Mouse (Mus musculus) C2C12 (cell line): ENCODE measurements around the gene Col27a1. TPM values are rescaled to one million over a fixed set of nuclear protein-coding genes. Genes with fewer than 3 reads are reported as not detected.

Source experiments
- H3K27me3 ChIP-seq: one replicate; pipeline ENCODE4 v1.6.1; 2011; ENCODE audit not compliant: control insufficient read depth, insufficient read depth, insufficient read length
- H3K36me3 ChIP-seq: one replicate; pipeline ENCODE4 v1.6.1; 2011; ENCODE audit not compliant: control insufficient read depth, insufficient read depth
- H3K4me3 ChIP-seq: one replicate; pipeline ENCODE4 v1.5.1; 2011; ENCODE audit warnings: mild to moderate bottlenecking, control low read depth; ENCODE audit not compliant: poor library complexity, insufficient read depth, severe bottlenecking
- H3K79me2 ChIP-seq: one replicate; pipeline ENCODE4 v1.6.1; 2011; ENCODE audit not compliant: control insufficient read depth, insufficient read depth
- H3K79me3 ChIP-seq: one replicate; pipeline ENCODE4 v1.6.1; 2011; ENCODE audit warnings: low read depth, control low read depth
- H3ac ChIP-seq: one replicate; pipeline ENCODE3; 2011; ENCODE audit warnings: low read depth; ENCODE audit not compliant: control insufficient read depth, insufficient read length
- CEBPB ChIP-seq: IDR thresholded peaks from one replicate; pipeline ENCODE4 v1.6.1; 2011; ENCODE audit warnings: low read depth, mild to moderate bottlenecking, control low read depth, moderate library complexity
- CTCF ChIP-seq: IDR thresholded peaks from one replicate; pipeline ENCODE4 v1.5.1; 2011; ENCODE audit not compliant: control insufficient read depth, insufficient read depth, insufficient read length
- FOSL1 ChIP-seq: IDR thresholded peaks from one replicate; pipeline ENCODE4 v1.8.0; 2011; ENCODE audit warnings: mild to moderate bottlenecking, low read length; ENCODE audit not compliant: poor library complexity, insufficient read depth, severe bottlenecking
- MAX ChIP-seq: IDR thresholded peaks from one replicate; pipeline ENCODE4 v1.6.1; 2011; ENCODE audit warnings: mild to moderate bottlenecking, control low read depth
- MYOD1 ChIP-seq: IDR thresholded peaks from one replicate; pipeline ENCODE4 v1.6.1; 2011; ENCODE audit warnings: low read depth; ENCODE audit not compliant: control insufficient read depth, insufficient read length
- MYOG ChIP-seq: IDR thresholded peaks from one replicate; pipeline ENCODE4 v1.6.1; 2011; ENCODE audit not compliant: control insufficient read depth, insufficient read length; ENCODE audit errors: extremely low read depth
- USF1 ChIP-seq: IDR thresholded peaks from one replicate; pipeline ENCODE4 v1.6.1; 2011; ENCODE audit warnings: low read depth, mild to moderate bottlenecking, control low read depth, moderate library complexity
- polyA plus RNA-seq: library from polyadenylated mRNA; unstranded; fragments of >200 nt; fragmentation: generic; extraction: Trizol; gene quantifications from one replicate; pipeline ENCODE4 v1.2.1, GENCODE M21; 2012; ENCODE audit warnings: missing spikeins

The Col27a1 gene
- polyA plus RNA-seq, 1 experiment = 0.08 TPM

- no peak overlapping the region for H3K4me3 ChIP-seq
- H3K27me3 ChIP-seq = peaks cover 32% of the 10 kb centered on the region
- no peaks in the 10 kb centered on the region for H3K79me2 ChIP-seq
- H3K36me3 ChIP-seq = no peaks in the 10 kb centered on the region
- no peak for TF ChIP-seq MYOD1
- no peak for TF ChIP-seq CEBPB
- no peak for TF ChIP-seq FOSL1
- no peak for TF ChIP-seq MAX
- TF ChIP-seq CTCF = no peak
- no peak for TF ChIP-seq MYOG
- TF ChIP-seq USF1 = no peak
- no peaks in the 10 kb centered on the region for H3K79me3 ChIP-seq
- no peak overlapping the region for H3ac ChIP-seq
Observed at GRCm38 (mm10) chr4:63302641-63303040, 88.8 kb downstream of the Col27a1 start.

- no peak overlapping the region for H3K4me3 ChIP-seq
- H3ac ChIP-seq = no peak overlapping the region
- peaks cover 25% of the 10 kb centered on the region for H3K27me3 ChIP-seq
- H3K79me3 ChIP-seq = no peaks in the 10 kb centered on the region
- no peaks in the 10 kb centered on the region for H3K79me2 ChIP-seq
- no peak for TF ChIP-seq USF1
- TF ChIP-seq CTCF = peak; percentile 60
- H3K36me3 ChIP-seq = no peaks in the 10 kb centered on the region
Observed at GRCm38 (mm10) chr4:63307175-63308062, 93.6 kb downstream of the Col27a1 start.

- Histone ChIP-seq H3ac (no peak overlapping the region), H3K4me3 (no peak overlapping the region), H3K36me3 (no peaks in the 10 kb centered on the region), H3K27me3 (peaks cover 20% of the 10 kb centered on the region), H3K79me3 (no peaks in the 10 kb centered on the region), H3K79me2 (no peaks in the 10 kb centered on the region)
- no peak for TF ChIP-seq USF1
- no peak for TF ChIP-seq MYOD1
- TF ChIP-seq CTCF = no peak
- TF ChIP-seq FOSL1 = no peak
- TF ChIP-seq MAX = no peak
Observed at GRCm38 (mm10) chr4:63308316-63308715, 94.5 kb downstream of the Col27a1 start.

- H3K36me3 ChIP-seq = no peaks in the 10 kb centered on the region
- peaks cover 6% of the 10 kb centered on the region for H3K27me3 ChIP-seq
- no peaks in the 10 kb centered on the region for H3K79me3 ChIP-seq
- no peaks in the 10 kb centered on the region for H3K79me2 ChIP-seq
- H3ac ChIP-seq = no peak overlapping the region
- TF ChIP-seq MAX = no peak
- no peak for TF ChIP-seq MYOG
- TF ChIP-seq MYOD1 = no peak
- no peak overlapping the region for H3K4me3 ChIP-seq
Observed at GRCm38 (mm10) chr4:63310247-63310855, 96.5 kb downstream of the Col27a1 start.

- TF ChIP-seq CTCF (no peak), USF1 (peak; percentile 94)
- Histone ChIP-seq H3K4me3 (no peak overlapping the region), H3K36me3 (no peaks in the 10 kb centered on the region), H3K27me3 (peaks cover 3% of the 10 kb centered on the region), H3K79me2 (no peaks in the 10 kb centered on the region), H3K79me3 (no peaks in the 10 kb centered on the region), H3ac (no peak overlapping the region)
Observed at GRCm38 (mm10) chr4:63311426-63311825, 97.6 kb downstream of the Col27a1 start.

- no peaks in the 10 kb centered on the region for H3K36me3 ChIP-seq
- H3K79me2 ChIP-seq = no peaks in the 10 kb centered on the region
- peaks cover 5% of the 10 kb centered on the region for H3K27me3 ChIP-seq
- no peak overlapping the region for H3ac ChIP-seq
- H3K79me3 ChIP-seq = no peaks in the 10 kb centered on the region
- no peak for TF ChIP-seq FOSL1
- no peak for TF ChIP-seq CEBPB
- no peak for TF ChIP-seq MAX
- no peak for TF ChIP-seq MYOD1
- no peak overlapping the region for H3K4me3 ChIP-seq
Observed at GRCm38 (mm10) chr4:63314063-63314462, 100.3 kb downstream of the Col27a1 start.
